13 mouse cellular contexts compared by ENCODE assay signal in genomic region chr7:126718787-126719337, GRCm38 (mm10). TPM values are rescaled to one million over a fixed set of nuclear protein-coding genes. Genes with fewer than 3 reads are reported as not detected.
A peak's percentile ranks its signal among the peaks of the same experiment; 100 is the strongest.
DNase-seq lines count a peak whose midpoint lies in the region; ATAC-seq and TF ChIP-seq lines count a peak whose summit lies in the region.
"Had no signal": no experiment of that assay in that cellular context is flagged by ENCODE, and none has a peak within 500 bp of the region (broad histone marks: within the 10 kb centered on the region; RNA-seq: fewer than 3 reads in every experiment).

No protein-coding gene starts in this region.

- peak; percentile 33 to 69 for DNase-seq in adrenal gland, adult (ENCODE audit: inconsistent age in 2 of 2, low spot score in 1 of 2)
- DNase-seq in adrenal gland, adult 18-20 months (ENCODE audit: low spot score in 2 of 2) = no peak
- no peak for DNase-seq in lung, embryonic 14.5 days
- no peak for DNase-seq in lung, postnatal 36 days
- DNase-seq in brain, embryonic 14.5 days (ENCODE audit: low read depth) = no peak
- DNase-seq in thymus, postnatal 14 days = peak; percentile 45
- DNase-seq in cerebellum, adult 11-12 months = no peak
- DNase-seq: adrenal gland, adult 2 months; cerebellum, adult 8-10 months; right cerebral cortex, adult 18-20 months had no signal

- no peaks in the 10 kb centered on the region for H3K9me3 ChIP-seq in lung, embryonic 14.5 days (ENCODE audit: low read depth, low read length)
- H3K9me3 ChIP-seq in heart, embryonic 12.5 days (replicated peaks) = 0 out of 2 replicates have a peak, but pooled peaks cover 6% of the 10 kb centered on the region

- H3K9ac ChIP-seq in lung, embryonic 14.5 days = no peak overlapping the region
- H3K9ac ChIP-seq in heart, embryonic 12.5 days = no peak overlapping the region
- H3K9ac ChIP-seq: limb, embryonic 12.5 days had no signal

- no peak for TF ChIP-seq POLR2A in brain, embryonic 14.5 days (IDR thresholded peaks at IDR 0.05; ENCODE audit: borderline replicate concordance, extremely low read depth, insufficient read depth, insufficient read length, poor library complexity, severe bottlenecking)

- peak; percentile 17; the same call in 1 of the 2 replicates for TF ChIP-seq CTCF in lung, embryonic 14.5 days (IDR thresholded peaks at IDR 0.05; ENCODE audit: low read depth)
- TF ChIP-seq CTCF in brain, embryonic 14.5 days (IDR thresholded peaks at IDR 0.05; ENCODE audit: borderline replicate concordance, extremely low read depth, insufficient read depth, insufficient read length) = peak; percentile 15; the same call in 1 of the 2 replicates

- H3K4me2 ChIP-seq in lung, embryonic 14.5 days = no peak overlapping the region
- H3K4me2 ChIP-seq in heart, embryonic 12.5 days = no peak overlapping the region
- H3K4me2 ChIP-seq: limb, embryonic 12.5 days had no signal

- H3K27ac ChIP-seq in lung, embryonic 14.5 days (ENCODE audit: low read depth) = no peak overlapping the region
- H3K27ac ChIP-seq in heart, embryonic 12.5 days (ENCODE audit: poor library complexity, severe bottlenecking) = no peak overlapping the region
- H3K27ac ChIP-seq: limb, embryonic 12.5 days had no signal

- H3K36me3 ChIP-seq in lung, embryonic 14.5 days (ENCODE audit: insufficient read depth) = no peaks in the 10 kb centered on the region
- no peaks in the 10 kb centered on the region for H3K36me3 ChIP-seq in heart, embryonic 12.5 days
- H3K36me3 ChIP-seq: limb, embryonic 12.5 days had no signal

- no peak for ATAC-seq in lung, embryonic 14.5 days (ENCODE audit: insufficient read depth)
- no peak for ATAC-seq in heart, embryonic 12.5 days (ENCODE audit: insufficient number of reproducible peaks, low FRiP score)
- ATAC-seq: inflammation-experienced regulatory T-cells, adult 6 months had no signal

- H3K4me1 ChIP-seq in lung, embryonic 14.5 days (ENCODE audit: insufficient read depth) = no peaks in the 10 kb centered on the region
- no peaks in the 10 kb centered on the region for H3K4me1 ChIP-seq in heart, embryonic 12.5 days (replicated peaks)
- H3K4me1 ChIP-seq: limb, embryonic 12.5 days had no signal

- WGBS in lung, embryonic 14.5 days = 91% methylated on average over 5 of the region's 5 CpGs
- WGBS in heart, embryonic 12.5 days = 90% methylated on average over 5 of the region's 5 CpGs

- H3K27me3 ChIP-seq in lung, embryonic 14.5 days (ENCODE audit: insufficient read depth, low read length) = no peaks in the 10 kb centered on the region
- no peaks in the 10 kb centered on the region for H3K27me3 ChIP-seq in heart, embryonic 12.5 days (replicated peaks)
- H3K27me3 ChIP-seq: limb, embryonic 12.5 days had no signal

- no peak overlapping the region for H3K4me3 ChIP-seq in lung, embryonic 14.5 days (ENCODE audit: low read depth, low read length)
- no peak overlapping the region for H3K4me3 ChIP-seq in heart, embryonic 12.5 days
- H3K4me3 ChIP-seq: limb, embryonic 12.5 days had no signal

RNA-seq across cellular contexts. Expression of gene Coro1a, which starts 11.3 kb away (rescaled TPM):
- total RNA-seq in adrenal gland, adult 18-20 months (2021) = 10 to 100 TPM; 19.0 to 21.7 TPM
- polyA plus RNA-seq in lung, embryonic 14.5 days (2014; fragmentation: Nextera tagmentation; extraction: Ambion mirVana) = 29.2 and 29.3 TPM in 2 replicates
- 93.3 and 122 TPM in 2 replicates for polyA plus RNA-seq in brain, embryonic 14.5 days (2012; rRNA removed)
- polyA plus RNA-seq in heart, embryonic 12.5 days (2016; fragmentation: Nextera tagmentation; extraction: Ambion mirVana) = 9.2 and 9.8 TPM in 2 replicates

RNA-seq across cellular contexts. Expression of gene Slx1b, which starts 23.3 kb away (rescaled TPM):
- total RNA-seq in adrenal gland, adult 18-20 months (2021) = 10 to 100 TPM in 1 of 2 experiments, 1 to 10 TPM in 1; 9.9 to 11.1 TPM
- 8.9 and 9.7 TPM in 2 replicates for polyA plus RNA-seq in lung, embryonic 14.5 days (2014; fragmentation: Nextera tagmentation; extraction: Ambion mirVana)
- polyA plus RNA-seq in brain, embryonic 14.5 days (2012; rRNA removed) = 42.9 and 64.6 TPM in 2 replicates
- polyA plus RNA-seq in heart, embryonic 12.5 days (2016; fragmentation: Nextera tagmentation; extraction: Ambion mirVana) = 6.9 and 7.5 TPM in 2 replicates

RNA-seq across cellular contexts. Expression of gene Bola2, which starts 23.7 kb away (rescaled TPM):
- 100 to 1,000 TPM in 1 of 2 experiments, 10 to 100 TPM in 1; 98.7 to 105 TPM for total RNA-seq in adrenal gland, adult 18-20 months (2021)
- 123 and 126 TPM in 2 replicates for polyA plus RNA-seq in lung, embryonic 14.5 days (2014; fragmentation: Nextera tagmentation; extraction: Ambion mirVana)
- polyA plus RNA-seq in brain, embryonic 14.5 days (2012; rRNA removed) = 39.8 and 55.6 TPM in 2 replicates
- 102 and 120 TPM in 2 replicates for polyA plus RNA-seq in heart, embryonic 12.5 days (2016; fragmentation: Nextera tagmentation; extraction: Ambion mirVana)

RNA-seq across cellular contexts. Expression of gene Mapk3, which starts 40.5 kb away (rescaled TPM):
- total RNA-seq in adrenal gland, adult 18-20 months (2021) = 100 to 1,000 TPM; 123 to 131 TPM
- polyA plus RNA-seq in lung, embryonic 14.5 days (2014; fragmentation: Nextera tagmentation; extraction: Ambion mirVana) = 111 and 117 TPM in 2 replicates
- 224 and 233 TPM in 2 replicates for polyA plus RNA-seq in brain, embryonic 14.5 days (2012; rRNA removed)
- 57.8 and 58.7 TPM in 2 replicates for polyA plus RNA-seq in heart, embryonic 12.5 days (2016; fragmentation: Nextera tagmentation; extraction: Ambion mirVana)

RNA-seq across cellular contexts. Expression of gene Sult1a1, which starts 42.6 kb away (rescaled TPM):
- total RNA-seq in adrenal gland, adult 18-20 months (2021) = 10 to 100 TPM; 48.0 to 52.5 TPM
- polyA plus RNA-seq in lung, embryonic 14.5 days (2014; fragmentation: Nextera tagmentation; extraction: Ambion mirVana) = 1.4 and 2.6 TPM in 2 replicates
- 1.5 and 1.6 TPM in 2 replicates for polyA plus RNA-seq in brain, embryonic 14.5 days (2012; rRNA removed)
- 3.7 TPM in 2 replicates for polyA plus RNA-seq in heart, embryonic 12.5 days (2016; fragmentation: Nextera tagmentation; extraction: Ambion mirVana)

Comparison
In these comparisons a context has a peak if more than half of its experiments do, and no peak if none do; other contexts are left out.
1. DNase-seq: peak in adrenal gland, adult (2 of 2) and thymus, postnatal 14 days (single experiment); none in adrenal gland, adult 18-20 months (0 of 2), lung, embryonic 14.5 days (single experiment), lung, postnatal 36 days (single experiment), brain, embryonic 14.5 days (single experiment) and cerebellum, adult 11-12 months (single experiment).